Mouse (Mus musculus): Measurements from ENCODE around the gene Cerkl. TPM values are rescaled to one million over a fixed set of nuclear protein-coding genes. Genes with fewer than 3 reads are reported as not detected.

The Cerkl gene
- polyA plus RNA-seq, 2 experiments: 0.34 to 1.7 TPM

DNA sequence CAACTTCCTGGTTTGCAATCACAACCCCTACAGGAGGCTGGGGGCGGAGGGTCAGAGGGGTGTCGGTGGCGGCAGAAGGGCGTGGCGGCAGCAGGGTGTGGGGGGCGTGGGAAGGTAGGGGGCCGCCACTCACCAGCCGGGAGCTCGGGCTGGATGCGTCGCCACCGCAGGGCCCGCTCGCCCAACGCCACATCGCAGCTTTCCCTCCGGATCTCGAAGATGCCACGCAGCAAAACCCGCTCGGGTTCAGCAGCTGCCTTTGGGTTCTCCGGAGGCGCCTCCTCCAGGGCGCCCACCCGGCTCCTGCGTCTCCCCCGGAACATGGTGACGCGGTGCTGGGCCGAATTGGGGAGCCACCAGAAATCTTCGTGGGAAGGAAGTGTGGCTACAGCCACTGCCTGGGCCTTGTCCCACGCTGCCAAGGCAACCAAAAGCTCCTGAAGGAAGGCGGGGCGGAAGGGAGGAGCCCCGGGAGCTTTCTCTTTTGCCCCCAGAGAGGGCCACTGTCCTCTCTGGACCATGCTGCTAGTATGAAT is 27.9 kb downstream of the Cerkl start:
- Histone ChIP-seq H3K36me3 (ENCODE audit: control insufficient read depth, insufficient read depth, low read length) (no peaks in the 10 kb centered on the region), H3K9ac (ENCODE audit: low read depth, low read length, severe bottlenecking) (peak overlapping the region; percentile 58), H3K4me3 (replicated peaks; ENCODE audit: low read length) (peak overlapping the region; percentile 46), H3K9me3 (ENCODE audit: control insufficient read depth, low read length) (no peaks in the 10 kb centered on the region), H3K4me2 (replicated peaks; ENCODE audit: low read depth, low read length, severe bottlenecking) (peak overlapping the region; percentile 92), H3K27me3 (ENCODE audit: control insufficient read depth, insufficient read depth, low read length) (no peaks in the 10 kb centered on the region), H3K4me1 (ENCODE audit: control insufficient read depth, insufficient read depth, low read length) (0 out of 2 replicates have a peak, but pooled peaks cover 7% of the 10 kb centered on the region), H3K27ac (replicated peaks; ENCODE audit: low read depth, low read length) (no peak overlapping the region)
- peak; percentile 12 for DNase-seq (ENCODE audit: low spot score)
- ATAC-seq (ENCODE audit: low FRiP score, low read depth): no peak; the same call in 1 of the 2 replicates
- TF ChIP-seq POLR2A (IDR thresholded peaks at IDR 0.05; ENCODE audit: borderline replicate concordance, extremely low read depth, insufficient read depth, insufficient read length): no peak
- 1% methylated on average over 31 of the region's 35 CpGs for WGBS

- H3K9me3 ChIP-seq (ENCODE audit: control insufficient read depth, low read length): no peaks in the 10 kb centered on the region
- H3K27me3 ChIP-seq (ENCODE audit: control insufficient read depth, insufficient read depth, low read length): no peaks in the 10 kb centered on the region
- H3K9ac ChIP-seq (ENCODE audit: low read depth, low read length, severe bottlenecking): no peak overlapping the region
- no peaks in the 10 kb centered on the region for H3K36me3 ChIP-seq (ENCODE audit: control insufficient read depth, insufficient read depth, low read length)
- H3K4me3 ChIP-seq (replicated peaks; ENCODE audit: low read length): peak overlapping the region; percentile 46
- no peak overlapping the region for H3K27ac ChIP-seq (replicated peaks; ENCODE audit: low read depth, low read length)
- 0 out of 2 replicates have a peak, but pooled peaks cover 7% of the 10 kb centered on the region for H3K4me1 ChIP-seq (ENCODE audit: control insufficient read depth, insufficient read depth, low read length)
- DNase-seq (ENCODE audit: low spot score) (peak; percentile 57), ATAC-seq (ENCODE audit: low FRiP score, low read depth) (peak; percentile 47)
- WGBS: 9% methylated on average over 6 of the region's 6 CpGs
- no peak for TF ChIP-seq POLR2A (IDR thresholded peaks at IDR 0.05; ENCODE audit: borderline replicate concordance, extremely low read depth, insufficient read depth, insufficient read length)
- H3K4me2 ChIP-seq (replicated peaks; ENCODE audit: low read depth, low read length, severe bottlenecking): peak overlapping the region; percentile 92
Measured at GRCm38 (mm10) chr2:79428022-79428421, 28.6 kb downstream of the Cerkl start.

DNA sequence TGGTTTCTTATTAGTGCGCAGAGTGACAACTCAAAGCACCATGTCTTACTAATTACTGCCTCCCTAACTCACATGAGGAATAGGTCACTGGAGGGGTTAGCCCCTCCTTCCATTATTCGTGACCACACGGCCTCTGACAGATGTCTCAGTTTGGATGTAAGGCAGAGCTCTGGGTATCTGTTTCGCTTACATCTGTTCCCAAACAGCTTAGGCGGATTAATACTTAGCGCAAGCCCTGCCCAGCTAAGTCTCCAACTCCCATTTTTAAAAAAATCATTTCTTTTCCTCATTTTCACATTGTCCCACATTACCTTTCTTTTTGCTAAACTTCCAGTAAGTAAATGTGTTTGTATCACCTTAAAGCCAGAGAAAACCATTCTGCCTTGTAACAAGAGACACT is 34.9 kb downstream of the Cerkl start:
- no peak for TF ChIP-seq POLR2A (IDR thresholded peaks at IDR 0.05; ENCODE audit: borderline replicate concordance, extremely low read depth, insufficient read depth, insufficient read length)
- no peak for DNase-seq (ENCODE audit: low spot score)
- Histone ChIP-seq H3K4me3 (replicated peaks; ENCODE audit: low read length) (no peak overlapping the region), H3K9me3 (ENCODE audit: control insufficient read depth, low read length) (no peaks in the 10 kb centered on the region), H3K4me1 (ENCODE audit: control insufficient read depth, insufficient read depth, low read length) (no peaks in the 10 kb centered on the region), H3K36me3 (ENCODE audit: control insufficient read depth, insufficient read depth, low read length) (no peaks in the 10 kb centered on the region), H3K27ac (replicated peaks; ENCODE audit: low read depth, low read length) (no peak overlapping the region), H3K27me3 (ENCODE audit: control insufficient read depth, insufficient read depth, low read length) (no peaks in the 10 kb centered on the region), H3K4me2 (replicated peaks; ENCODE audit: low read depth, low read length, severe bottlenecking) (no peak overlapping the region), H3K9ac (ENCODE audit: low read depth, low read length, severe bottlenecking) (no peak overlapping the region)
- no peak; the same call in 1 of the 2 replicates for ATAC-seq (ENCODE audit: low FRiP score, low read depth)
- WGBS: 38% methylated on average over 6 of the region's 6 CpGs

DNA sequence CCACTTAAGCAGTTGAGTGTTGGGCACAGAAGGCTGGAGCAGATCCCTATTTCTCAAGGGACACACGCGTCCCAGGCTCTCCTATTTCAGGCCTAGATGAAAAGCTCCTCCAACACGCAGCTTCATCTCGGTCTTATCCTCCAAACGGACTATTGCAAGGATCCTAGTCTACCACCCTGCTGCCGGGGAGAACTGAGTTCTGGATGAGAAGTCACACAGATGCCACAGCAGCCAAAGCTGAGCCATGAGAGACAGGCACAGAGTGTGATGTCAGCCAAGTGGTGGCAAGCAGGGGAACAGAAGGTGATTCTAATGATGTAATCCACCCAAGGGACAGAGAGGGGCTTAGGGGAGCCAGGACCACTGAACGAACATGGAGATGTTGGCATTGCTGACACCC is 42.1 kb downstream of the Cerkl start:
- Histone ChIP-seq H3K4me1 (ENCODE audit: control insufficient read depth, insufficient read depth, low read length) (no peaks in the 10 kb centered on the region), H3K9me3 (ENCODE audit: control insufficient read depth, low read length) (no peaks in the 10 kb centered on the region), H3K36me3 (ENCODE audit: control insufficient read depth, insufficient read depth, low read length) (no peaks in the 10 kb centered on the region), H3K4me3 (replicated peaks; ENCODE audit: low read length) (no peak overlapping the region), H3K4me2 (replicated peaks; ENCODE audit: low read depth, low read length, severe bottlenecking) (no peak overlapping the region), H3K9ac (ENCODE audit: low read depth, low read length, severe bottlenecking) (no peak overlapping the region), H3K27ac (replicated peaks; ENCODE audit: low read depth, low read length) (no peak overlapping the region), H3K27me3 (ENCODE audit: control insufficient read depth, insufficient read depth, low read length) (no peaks in the 10 kb centered on the region)
- ATAC-seq (ENCODE audit: low FRiP score, low read depth): no peak
- DNase-seq (ENCODE audit: low spot score): no peak
- 83% methylated on average over 7 of the region's 7 CpGs for WGBS
- TF ChIP-seq POLR2A (IDR thresholded peaks at IDR 0.05; ENCODE audit: borderline replicate concordance, extremely low read depth, insufficient read depth, insufficient read length): no peak

DNA sequence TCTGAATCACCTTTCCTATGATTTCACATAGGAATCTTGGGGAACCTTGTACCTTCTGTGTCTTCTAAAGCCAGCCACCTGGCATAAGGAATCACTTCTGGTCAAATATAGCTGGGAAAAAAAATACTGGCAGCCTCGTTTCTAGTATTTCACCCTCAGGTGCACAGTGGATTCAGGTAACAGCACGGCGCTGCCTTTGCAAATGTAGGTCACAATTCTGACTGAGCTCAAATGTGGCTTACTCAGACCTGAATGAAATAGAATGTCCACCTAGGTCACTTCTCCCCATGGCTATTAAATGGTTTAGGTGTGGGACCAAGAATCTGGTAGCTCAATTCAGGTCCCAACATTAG is 45.7 kb downstream of the Cerkl start:
- WGBS: 75% methylated on average over 3 of the region's 3 CpGs
- DNase-seq (ENCODE audit: low spot score): no peak
- TF ChIP-seq POLR2A (IDR thresholded peaks at IDR 0.05; ENCODE audit: borderline replicate concordance, extremely low read depth, insufficient read depth, insufficient read length): no peak
- Histone ChIP-seq H3K9me3 (ENCODE audit: control insufficient read depth, low read length) (no peaks in the 10 kb centered on the region), H3K9ac (ENCODE audit: low read depth, low read length, severe bottlenecking) (no peak overlapping the region), H3K36me3 (ENCODE audit: control insufficient read depth, insufficient read depth, low read length) (no peaks in the 10 kb centered on the region), H3K4me1 (ENCODE audit: control insufficient read depth, insufficient read depth, low read length) (no peaks in the 10 kb centered on the region), H3K27me3 (ENCODE audit: control insufficient read depth, insufficient read depth, low read length) (no peaks in the 10 kb centered on the region), H3K4me3 (replicated peaks; ENCODE audit: low read length) (no peak overlapping the region), H3K4me2 (replicated peaks; ENCODE audit: low read depth, low read length, severe bottlenecking) (no peak overlapping the region), H3K27ac (replicated peaks; ENCODE audit: low read depth, low read length) (no peak overlapping the region)
- no peak for ATAC-seq (ENCODE audit: low FRiP score, low read depth)

Measured in limb, embryonic 14.5 days (tissue).